Mouse (Mus musculus): ENCODE data around the gene Mymx. TPM values are rescaled to one million over a fixed set of nuclear protein-coding genes. Genes with fewer than 3 reads are reported as not detected.
A peak's percentile ranks its signal among the peaks of the same experiment; 100 is the strongest.
"Not testable (repeated sequence)": the region's sequence is repeated elsewhere in the genome, so short reads cannot be mapped to it uniquely, and the experiment has no call there.

Gene Mymx
- not detected for polyA plus RNA-seq (2017; shearing (Covaris generic))

GRCm38 (mm10) chr17:45601877-45602304 lies at the start of gene Mymx:
Gene Mymx, minus strand, starts transcription at chr17:45602102.
- ATAC-seq = no peak

- no peak for ATAC-seq
Observed at GRCm38 (mm10) chr17:45644185-45644584, 42.3 kb upstream of the Mymx start.

DNA sequence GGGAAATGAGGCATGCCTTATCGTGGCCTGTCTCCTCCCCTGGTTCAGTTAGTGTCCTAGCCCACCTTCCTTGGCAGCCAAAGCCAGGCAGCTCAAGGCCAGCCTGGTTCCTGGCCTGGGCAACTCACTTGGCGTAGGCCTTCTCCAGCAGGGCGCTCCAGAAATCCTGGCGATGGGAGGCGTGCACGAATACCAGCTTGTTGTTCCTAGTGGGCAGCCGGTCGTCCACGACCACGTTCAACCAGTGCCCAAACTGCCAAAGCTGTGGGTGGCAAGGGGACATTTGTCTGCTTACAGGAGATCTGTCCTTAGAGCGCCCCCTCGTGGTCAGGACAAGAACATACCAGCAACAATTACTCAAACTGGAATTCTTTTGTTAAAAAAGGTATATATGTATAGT lies 40.8 kb upstream of the Mymx start:
- no peak for ATAC-seq

GRCm38 (mm10) chr17:45641981-45642380 lies 40.1 kb upstream of the Mymx start:
- no peak for ATAC-seq

DNA sequence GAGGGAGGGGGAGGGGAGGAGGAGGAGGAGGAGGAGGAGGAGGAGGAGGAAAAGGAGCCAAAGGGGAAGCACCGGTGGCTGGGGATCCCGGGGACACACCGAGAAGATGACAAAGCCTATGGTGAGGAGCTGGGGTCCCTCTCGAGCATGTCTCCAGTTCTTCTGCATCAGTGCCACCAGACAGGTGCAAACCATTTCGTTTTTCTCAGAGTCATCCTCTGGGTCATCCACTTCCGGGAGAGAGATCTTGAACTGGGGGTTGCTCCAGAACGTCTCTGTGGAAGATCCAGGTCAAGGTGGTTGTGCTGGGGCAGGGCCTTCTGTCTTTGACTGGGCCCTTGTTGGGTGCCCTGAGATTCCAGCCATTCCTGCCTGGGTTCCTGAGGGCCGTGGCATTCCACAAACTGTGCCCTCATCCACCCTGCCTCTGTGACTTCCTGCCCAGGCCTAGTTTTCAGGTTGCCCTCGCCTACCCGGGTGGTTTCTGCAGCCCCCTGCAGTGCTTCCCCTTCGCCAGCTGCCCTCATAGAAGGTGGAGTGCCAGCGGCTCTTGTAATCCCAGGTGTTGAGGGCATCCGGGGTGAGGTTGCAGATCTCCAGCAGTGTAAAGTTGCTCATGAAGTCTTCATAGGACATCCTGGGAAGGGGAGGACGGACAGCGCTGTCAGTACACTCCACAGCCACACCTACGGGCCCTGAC lies 36.8 kb upstream of the Mymx start:
- no peak for ATAC-seq

DNA sequence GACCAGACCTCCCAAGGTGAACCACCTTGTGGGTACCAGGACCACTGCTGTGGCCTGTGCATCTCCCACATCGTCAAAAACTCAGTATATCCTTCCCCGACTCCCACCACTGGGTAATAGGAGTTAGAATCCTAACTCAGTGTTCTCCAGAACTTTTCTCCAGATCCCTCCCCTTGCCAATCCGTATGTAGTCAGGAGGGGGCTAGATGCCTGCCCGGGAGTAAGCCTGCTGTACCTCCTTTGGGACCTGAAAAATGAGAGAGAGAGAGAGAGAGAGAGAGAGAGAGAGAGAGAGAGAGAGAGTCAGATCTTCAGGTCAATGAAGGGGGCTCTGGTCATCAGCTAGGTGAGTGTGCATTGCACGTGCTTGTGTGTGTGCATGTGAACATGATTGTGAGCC lies 32.1 kb upstream of the Mymx start:
- no peak for ATAC-seq

GRCm38 (mm10) chr17:45631940-45632339 lies 30.0 kb upstream of the Mymx start:
- peak; percentile 83 for ATAC-seq

- ATAC-seq = no peak
Observed at GRCm38 (mm10) chr17:45630992-45631391, 29.1 kb upstream of the Mymx start.

GRCm38 (mm10) chr17:45629861-45630694 lies 28.2 kb upstream of the Mymx start:
- ATAC-seq = no peak

DNA sequence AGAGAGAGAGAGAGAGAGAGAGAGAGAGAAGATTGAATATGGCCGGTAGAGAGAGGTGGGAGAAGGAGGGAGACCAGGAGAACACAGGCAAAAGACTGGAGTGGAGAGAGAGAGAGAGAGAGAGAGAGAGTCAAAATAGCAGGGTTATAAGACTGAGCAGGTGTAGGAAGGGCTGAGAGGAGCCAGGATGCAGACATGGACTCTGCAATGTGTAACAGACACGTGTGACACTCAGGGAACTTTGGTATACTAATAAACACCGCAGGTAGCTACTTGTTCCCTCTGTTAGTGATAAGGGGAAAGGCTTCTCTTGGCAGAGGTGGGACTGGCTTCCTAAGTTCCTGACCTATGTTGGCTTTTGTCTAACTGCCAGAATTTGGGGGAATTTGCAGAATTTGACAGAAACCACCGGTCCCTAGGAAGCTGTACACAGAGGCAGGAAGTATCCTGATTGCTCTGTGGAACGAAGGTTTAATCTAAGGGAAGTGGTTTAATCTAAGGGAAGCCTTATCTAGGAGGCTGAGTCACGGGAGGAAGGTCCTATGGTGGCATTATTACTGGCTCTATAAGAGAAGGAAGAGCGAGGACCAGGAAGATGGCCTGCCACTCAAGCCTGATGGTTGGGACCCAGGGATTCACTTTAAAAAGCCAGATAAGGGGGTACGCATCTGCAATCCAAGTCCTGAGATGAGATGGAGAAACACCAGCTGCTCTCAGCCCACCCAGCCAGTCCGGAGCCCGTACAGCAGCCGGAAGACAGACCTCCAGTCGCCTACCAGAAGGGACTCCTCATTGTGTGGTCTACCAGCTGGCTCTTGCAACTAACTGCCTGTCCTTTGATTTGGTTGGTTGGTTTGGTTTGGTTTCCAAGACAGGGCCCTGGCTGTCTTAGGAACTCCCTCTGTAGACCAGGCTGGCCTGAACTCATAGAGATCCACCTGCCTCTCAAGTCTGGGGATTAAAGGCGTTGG lies 27.3 kb upstream of the Mymx start:
- no peak for ATAC-seq

GRCm38 (mm10) chr17:45628160-45628559 lies 26.3 kb upstream of the Mymx start:
- no peak for ATAC-seq

- peak; percentile 91 for ATAC-seq
Observed at GRCm38 (mm10) chr17:45626577-45627134, 24.8 kb upstream of the Mymx start.

DNA sequence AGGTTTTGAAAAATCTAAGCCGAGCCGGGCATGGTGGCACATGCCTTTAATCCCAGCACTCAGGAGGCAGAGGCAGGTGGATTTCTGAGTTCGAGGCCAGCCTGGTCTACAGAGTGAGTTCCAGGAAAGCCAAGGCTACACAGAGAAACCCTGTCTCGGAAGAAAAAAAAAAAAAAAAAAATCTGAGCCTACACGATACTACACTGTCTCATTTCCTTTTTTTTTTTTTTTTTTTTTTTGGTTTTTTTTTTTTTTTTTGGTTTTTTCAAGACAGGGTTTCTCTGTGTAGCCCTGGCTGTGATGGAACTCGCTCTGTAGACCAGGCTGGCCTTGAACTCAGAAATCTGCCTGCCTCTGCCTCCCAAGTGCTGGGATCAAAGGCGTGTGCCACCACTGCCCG lies 21.5 kb upstream of the Mymx start:
- not testable (repeated sequence) for ATAC-seq

- ATAC-seq = peak; percentile 60
Observed at GRCm38 (mm10) chr17:45619386-45620256, 17.7 kb upstream of the Mymx start.

GRCm38 (mm10) chr17:45618941-45619385 lies 17.1 kb upstream of the Mymx start:
- ATAC-seq = peak; percentile 8

DNA sequence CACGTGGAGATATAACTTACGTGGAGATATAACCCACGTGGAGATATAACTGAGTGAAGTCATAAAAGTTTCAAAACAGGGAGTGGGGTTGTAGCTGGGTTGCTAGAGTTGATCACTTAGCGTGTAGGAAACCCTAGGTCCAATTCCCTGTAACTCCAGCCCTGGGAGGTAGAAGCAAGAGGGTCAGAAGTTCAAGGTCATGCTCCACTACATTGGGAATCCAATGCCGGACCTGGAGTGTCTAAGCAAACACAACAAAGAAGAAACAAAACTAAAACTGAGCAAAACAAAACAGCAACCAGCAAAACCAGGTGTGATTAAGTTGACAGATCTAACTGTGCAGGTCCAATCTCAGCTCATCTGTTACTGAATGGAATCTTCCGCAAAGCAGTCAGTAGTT lies 15.8 kb upstream of the Mymx start:
- ATAC-seq = no peak

DNA sequence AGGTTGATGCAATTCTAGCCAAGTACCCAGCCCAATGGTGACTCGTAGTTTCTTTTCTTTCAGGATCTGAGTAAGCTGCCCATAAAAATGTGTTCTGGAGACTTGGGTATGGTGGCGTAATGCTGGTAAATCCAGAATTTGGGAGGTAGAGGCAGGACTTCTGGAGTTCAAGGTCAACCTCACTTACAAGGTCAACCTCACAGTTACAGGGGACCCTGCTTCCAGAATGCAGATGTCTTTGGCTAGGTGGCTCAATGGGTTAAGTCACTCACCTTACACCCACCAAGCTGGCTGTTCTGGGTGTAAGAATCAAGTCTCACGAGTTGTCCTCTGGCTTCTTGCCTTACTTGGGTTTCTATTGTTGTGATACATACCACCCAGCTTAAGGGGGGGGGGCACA lies 14.8 kb upstream of the Mymx start:
- ATAC-seq = no peak

DNA sequence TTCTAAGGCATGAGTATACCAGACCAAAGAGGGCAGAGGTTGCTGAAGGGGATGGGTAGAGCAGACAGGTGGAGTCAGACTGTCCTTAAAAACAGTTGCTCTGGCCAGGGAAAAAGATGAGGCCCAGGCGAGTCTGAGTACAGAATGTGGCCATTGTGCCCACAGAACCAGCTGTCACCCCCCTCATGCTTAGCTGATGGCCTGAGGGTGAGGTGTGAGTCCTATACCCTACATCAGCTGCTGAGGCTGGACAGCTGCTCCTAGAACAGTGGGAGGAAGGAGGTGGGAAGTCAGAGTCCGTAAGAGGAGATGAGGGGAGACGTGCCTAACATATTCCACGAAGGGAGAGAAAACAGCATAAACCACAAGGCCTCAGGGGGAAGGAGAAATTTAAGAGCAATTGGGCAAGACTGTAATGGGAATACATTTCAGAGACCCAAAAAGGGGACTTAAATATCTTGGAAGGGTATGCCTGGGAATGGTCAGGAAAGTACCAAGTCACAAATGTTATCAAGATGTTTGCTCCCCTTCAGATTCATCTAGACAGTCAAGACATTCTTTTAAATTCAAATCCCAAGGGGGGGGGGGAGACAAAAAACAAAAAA lies 14.2 kb upstream of the Mymx start:
- ATAC-seq = no peak

DNA sequence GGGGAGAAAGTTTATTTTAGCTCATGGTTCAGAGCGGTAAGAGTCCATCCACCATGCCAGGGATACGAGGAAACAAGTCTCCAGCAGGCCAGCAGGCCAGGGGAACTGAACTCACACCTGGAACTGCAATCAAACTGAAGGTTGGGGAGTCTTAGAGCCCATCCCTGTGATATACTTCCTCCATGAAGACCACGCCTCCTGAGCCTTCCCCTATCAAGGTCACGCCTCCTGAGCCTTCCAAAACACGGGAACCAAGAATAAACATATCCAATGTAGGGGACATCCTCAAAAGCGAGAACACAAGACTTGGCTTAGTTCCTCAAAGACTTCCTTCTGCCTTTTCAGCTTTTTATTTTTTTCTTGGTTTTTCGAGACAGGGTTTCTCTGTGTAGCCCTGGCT lies 11.0 kb upstream of the Mymx start:
- no peak for ATAC-seq

- ATAC-seq = no peak
Observed at GRCm38 (mm10) chr17:45612008-45612407, 10.1 kb upstream of the Mymx start.

All from activated CD4-positive, CD25-positive, alpha-beta regulatory T cell, adult 4 months (primary cell).